Mouse (Mus musculus) colon, adult 2 months (tissue): ENCODE results near the gene Pias3. TPM values are rescaled to one million over a fixed set of nuclear protein-coding genes. Genes with fewer than 3 reads are reported as not detected.

ENCODE experiments used
- polyA plus RNA-seq: library from polyadenylated mRNA; depleted of rRNA; stranded (reverse); fragments of >200 nt; gene quantifications from 2 replicates; pipeline ENCODE4 v1.2.3, GENCODE M21; 2012; rRNA removed

Gene Pias3
- 30.6 and 41.0 TPM in 2 replicates for polyA plus RNA-seq

GRCm38 (mm10) chr3:96696198-96696765 lies at the start of gene Pias3:
Gene Pias3 (plus strand): TSS chr3:96696384.

GRCm38 (mm10) chr3:96669727-96670468 lies 26.3 kb upstream of the Pias3 start, which contains the start of gene Ankrd35:
Gene Ankrd35 (plus strand): TSS chr3:96670131.

DNA sequence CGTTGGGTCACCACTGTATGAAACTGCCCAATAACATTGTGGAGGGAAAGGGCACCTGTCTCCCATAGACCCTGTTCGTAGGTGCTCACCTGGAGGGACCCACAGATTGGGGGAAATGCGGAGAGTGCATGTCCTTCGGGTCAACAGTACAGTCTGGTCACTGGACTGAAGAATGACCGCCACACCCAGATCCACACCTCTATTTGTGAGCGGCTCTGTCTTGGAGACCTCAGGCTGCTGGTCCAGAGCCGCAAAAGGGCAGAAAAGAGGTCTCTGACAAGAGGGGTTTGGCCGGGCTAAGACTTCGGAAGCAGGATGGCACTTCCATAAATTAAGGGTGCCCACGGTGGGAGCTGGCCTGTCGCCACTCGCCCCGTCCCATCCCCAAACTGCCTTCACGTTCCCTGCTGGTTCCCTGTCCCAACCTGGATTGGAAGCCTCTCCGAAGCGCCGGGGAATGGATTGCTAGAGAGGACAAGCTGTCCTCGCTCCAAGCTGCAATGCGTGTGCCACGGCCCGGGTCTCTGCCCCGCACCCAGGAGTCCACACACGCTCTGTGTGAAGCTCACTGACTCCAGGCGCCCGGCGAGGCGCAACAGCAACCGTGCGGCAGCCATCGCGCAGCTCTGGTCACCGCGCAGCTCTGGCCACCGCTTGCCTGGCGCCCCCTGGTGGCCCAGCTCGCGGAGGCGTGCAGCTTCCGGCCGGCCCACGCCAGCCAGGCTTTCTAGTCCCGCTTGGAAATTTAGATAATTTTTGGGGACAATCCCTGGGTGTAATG lies 11.9 kb downstream of the Pias3 start, which contains the start of gene Nudt17:
Gene Nudt17 (minus strand): TSS at position 660 of the 781 bp plus-strand sequence.

DNA sequence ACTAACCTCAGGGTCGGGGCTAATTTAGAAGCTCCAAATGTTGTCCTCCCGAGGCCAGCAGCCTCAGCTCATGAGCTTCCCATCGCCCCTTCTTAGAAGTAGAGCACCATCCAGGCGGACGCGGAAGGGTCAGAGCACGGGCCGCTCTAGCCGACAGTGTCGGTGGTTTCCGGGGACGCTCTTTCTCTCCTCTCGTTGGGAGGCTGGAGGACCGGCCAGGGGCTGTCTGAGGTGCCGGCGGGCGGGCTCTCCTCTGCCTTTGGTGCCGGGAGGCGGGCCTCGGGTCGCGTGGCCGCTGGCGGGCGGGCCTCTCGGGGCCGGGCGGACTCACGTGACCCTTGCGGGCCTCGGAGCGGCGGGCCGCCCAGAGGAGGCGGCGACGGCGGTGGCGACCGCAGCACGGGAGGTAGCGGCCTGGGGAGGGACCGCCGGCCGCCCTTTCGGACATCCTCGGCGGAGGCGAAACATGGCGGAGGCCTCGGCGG lies 31.2 kb downstream of the Pias3 start, which contains the start of the genes Polr3c and Rnf115:
Gene Polr3c (minus strand): TSS at position 286 of the 485 bp plus-strand sequence.
Gene Rnf115 (plus strand): TSS at position 322 of the 485 bp plus-strand sequence.

Other genes starting within 250 kb of the Pias3 start
- gene BC107364, start 244.1 kb upstream of the Pias3 start, polyA plus RNA-seq = 0.10 and 0.34 TPM in 2 replicates
- gene Hfe2, start 171.2 kb upstream of the Pias3 start, polyA plus RNA-seq = 0.07 TPM in 1 of 2 replicates, not detected in the other
- 769 and 795 TPM in 2 replicates for gene Txnip, start 138.4 kb upstream of the Pias3 start, polyA plus RNA-seq
- gene Gm16253, start 119.4 kb upstream of the Pias3 start, polyA plus RNA-seq = not detected in 2 replicates
- 9.1 and 11.7 TPM in 2 replicates for gene Polr3gl, start 102.2 kb upstream of the Pias3 start, polyA plus RNA-seq
- gene Ankrd34a, start 99.7 kb upstream of the Pias3 start, polyA plus RNA-seq = 1.2 and 1.3 TPM in 2 replicates
- 7.5 and 10.4 TPM in 2 replicates for gene Lix1l, start 95.2 kb upstream of the Pias3 start, polyA plus RNA-seq
- gene Rbm8a, start 66.5 kb upstream of the Pias3 start, polyA plus RNA-seq = 2.7 and 4.0 TPM in 2 replicates
- 18.8 and 27.0 TPM in 2 replicates for gene Pex11b, start 61.0 kb upstream of the Pias3 start, polyA plus RNA-seq
- gene Gm42957, start 60.9 kb upstream of the Pias3 start, polyA plus RNA-seq = 0.05 TPM in 1 of 2 replicates, not detected in the other
- gene Itga10, start 50.8 kb upstream of the Pias3 start, polyA plus RNA-seq = 1.1 TPM in 2 replicates
- gene Ankrd35, start 26.3 kb upstream of the Pias3 start, polyA plus RNA-seq = 1.4 and 1.9 TPM in 2 replicates
- gene Nudt17, start 12.2 kb downstream of the Pias3 start, polyA plus RNA-seq = 3.1 and 4.0 TPM in 2 replicates
- 28.4 and 31.5 TPM in 2 replicates for gene Polr3c, start 31.2 kb downstream of the Pias3 start, polyA plus RNA-seq
- gene Rnf115, start 31.3 kb downstream of the Pias3 start, polyA plus RNA-seq = 12.9 and 14.1 TPM in 2 replicates
- gene Pdzk1, start 132.9 kb downstream of the Pias3 start, polyA plus RNA-seq = 0.07 TPM in 1 of 2 replicates, not detected in the other
- 0.30 and 0.44 TPM in 2 replicates for gene Cd160, start 133.0 kb downstream of the Pias3 start, polyA plus RNA-seq
- gene Gja5, start 208.3 kb downstream of the Pias3 start, polyA plus RNA-seq = 1.6 and 2.5 TPM in 2 replicates
- gene Gpr89, start 209.0 kb downstream of the Pias3 start, polyA plus RNA-seq = 13.7 and 20.7 TPM in 2 replicates
- not detected in 2 replicates for gene Gja8, start 229.6 kb downstream of the Pias3 start, polyA plus RNA-seq